Mouse (Mus musculus): Measurements from ENCODE around the gene Skap2. TPM values are rescaled to one million over a fixed set of nuclear protein-coding genes. Genes with fewer than 3 reads are reported as not detected.
A peak's percentile ranks its signal among the peaks of the same experiment; 100 is the strongest.

Skap2 gene
- polyA plus RNA-seq, 1 experiment from 2014 or later, result 15.9 TPM

DNA sequence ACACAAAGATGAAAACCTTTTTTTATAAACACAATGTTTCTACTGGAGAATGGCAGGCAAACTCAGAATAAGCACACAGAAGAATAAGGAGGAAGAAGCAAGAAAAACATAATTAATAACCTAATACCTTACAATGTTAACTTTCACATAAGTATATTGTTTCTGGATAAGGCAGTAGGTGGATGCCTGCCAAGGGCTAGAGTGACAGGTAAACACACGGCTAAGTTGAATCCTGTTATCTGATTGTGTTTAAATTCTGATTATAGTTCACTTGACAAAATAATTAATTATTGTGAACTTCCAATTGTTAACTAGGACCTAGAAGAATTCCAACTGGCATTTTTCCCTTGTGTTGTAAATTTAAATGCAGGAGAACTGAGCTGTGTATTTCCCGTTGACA is 138.3 kb downstream of the Skap2 start:
- ATAC-seq (replicated peaks; ENCODE audit: extremely low read depth, insufficient read depth, low FRiP score), result no peak
- no peak overlapping the region for H3K27ac ChIP-seq (ENCODE audit: low read length)
- no peaks in the 10 kb centered on the region for H3K36me3 ChIP-seq (ENCODE audit: control insufficient read depth, insufficient read depth)
- H3K9ac ChIP-seq (ENCODE audit: low read length), result no peak overlapping the region
- H3K4me3 ChIP-seq (ENCODE audit: low read length), result no peak overlapping the region
- WGBS, result 51% methylated on average over 2 of the region's 2 CpGs
- no peak overlapping the region for H3K4me2 ChIP-seq (ENCODE audit: low read depth, low read length)
- H3K4me1 ChIP-seq (ENCODE audit: control insufficient read depth, insufficient read depth, low read length), result peaks cover 12% of the 10 kb centered on the region
- H3K27me3 ChIP-seq (ENCODE audit: control insufficient read depth, insufficient read depth, low read length), result no peaks in the 10 kb centered on the region
- H3K9me3 ChIP-seq (replicated peaks; ENCODE audit: control insufficient read depth, low read length), result no peaks in the 10 kb centered on the region

DNA sequence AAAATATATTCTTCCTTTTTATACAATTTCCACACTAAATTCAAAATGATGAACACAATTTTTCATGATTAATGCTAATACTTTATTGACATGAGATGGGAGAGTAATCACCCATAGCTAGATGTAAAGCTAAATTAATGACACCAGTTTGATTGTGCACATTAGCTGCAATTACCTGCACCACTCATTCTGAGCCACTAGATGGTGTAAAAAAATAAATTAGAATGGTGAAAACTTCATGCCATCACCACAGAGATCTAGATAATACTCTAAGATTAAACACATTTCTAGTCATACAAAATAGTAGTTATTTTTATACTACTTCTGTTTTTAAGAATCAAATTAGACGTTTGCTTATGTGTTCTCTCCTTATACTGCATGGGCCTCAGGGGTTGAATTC is 141.2 kb downstream of the Skap2 start:
- Histone ChIP-seq H3K36me3 (ENCODE audit: control insufficient read depth, insufficient read depth) (no peaks in the 10 kb centered on the region), H3K4me1 (ENCODE audit: control insufficient read depth, insufficient read depth, low read length) (0 out of 2 replicates have a peak, but pooled peaks cover under 1% of the 10 kb centered on the region), H3K27ac (ENCODE audit: low read length) (no peak overlapping the region), H3K9ac (ENCODE audit: low read length) (no peak overlapping the region), H3K9me3 (replicated peaks; ENCODE audit: control insufficient read depth, low read length) (no peaks in the 10 kb centered on the region), H3K27me3 (ENCODE audit: control insufficient read depth, insufficient read depth, low read length) (no peaks in the 10 kb centered on the region), H3K4me2 (ENCODE audit: low read depth, low read length) (no peak overlapping the region), H3K4me3 (ENCODE audit: low read length) (no peak overlapping the region)
- no peak for ATAC-seq (replicated peaks; ENCODE audit: extremely low read depth, insufficient read depth, low FRiP score)
- WGBS, result 14% methylated on average over 1 of the region's 1 CpGs

DNA sequence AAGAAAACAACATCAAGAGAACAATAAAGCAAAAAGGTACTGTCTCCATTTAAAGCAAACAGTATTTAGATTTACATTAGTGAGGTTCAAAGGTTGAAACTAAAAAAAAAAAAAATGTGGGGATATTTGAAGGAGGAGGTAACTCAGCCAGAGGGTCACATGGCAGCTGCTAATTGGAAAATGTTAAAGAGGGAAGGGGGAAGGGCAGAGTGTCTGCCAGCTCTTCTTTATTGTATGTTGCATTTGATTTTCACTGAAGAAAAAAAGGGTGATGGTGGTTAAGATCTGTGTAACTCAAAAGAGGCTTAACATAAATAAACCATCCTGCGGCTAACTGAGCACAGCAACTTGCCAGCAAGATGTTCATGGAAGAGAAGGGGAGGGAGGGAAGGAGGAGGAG is 142.1 kb downstream of the Skap2 start:
- no peaks in the 10 kb centered on the region for H3K27me3 ChIP-seq (ENCODE audit: control insufficient read depth, insufficient read depth, low read length)
- H3K4me3 ChIP-seq (ENCODE audit: low read length), result no peak overlapping the region
- 80% methylated on average over 1 of the region's 1 CpGs for WGBS

DNA sequence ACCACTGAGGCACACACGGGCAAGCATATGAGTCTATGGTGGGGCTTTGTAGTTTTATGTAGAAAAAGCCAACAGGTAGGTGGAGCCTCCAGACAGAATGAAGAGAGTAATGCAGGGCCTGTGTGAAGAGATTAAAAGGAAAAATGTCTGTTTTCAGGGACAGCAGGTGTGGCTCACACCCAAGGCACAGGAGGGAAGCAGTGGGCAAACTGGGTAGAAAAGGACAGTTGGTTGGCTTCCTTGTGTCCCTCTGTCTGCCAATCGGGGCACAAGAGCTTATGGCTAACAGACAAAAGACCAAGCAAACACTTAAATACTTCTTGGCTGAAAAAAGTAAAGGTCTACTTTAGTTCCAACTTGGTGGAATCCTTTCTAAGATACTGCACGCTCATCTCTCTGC is 145.8 kb downstream of the Skap2 start:
- H3K36me3 ChIP-seq (ENCODE audit: control insufficient read depth, insufficient read depth), result no peaks in the 10 kb centered on the region
- no peaks in the 10 kb centered on the region for H3K27me3 ChIP-seq (ENCODE audit: control insufficient read depth, insufficient read depth, low read length)
- H3K4me1 ChIP-seq (ENCODE audit: control insufficient read depth, insufficient read depth, low read length), result peaks cover 4% of the 10 kb centered on the region
- ATAC-seq (replicated peaks; ENCODE audit: extremely low read depth, insufficient read depth, low FRiP score), result no peak
- no peak overlapping the region for H3K9ac ChIP-seq (ENCODE audit: low read length)
- no peak overlapping the region for H3K27ac ChIP-seq (ENCODE audit: low read length)
- no peak overlapping the region for H3K4me3 ChIP-seq (ENCODE audit: low read length)
- no peak overlapping the region for H3K4me2 ChIP-seq (ENCODE audit: low read depth, low read length)
- WGBS, result 73% methylated on average over 3 of the region's 3 CpGs
- H3K9me3 ChIP-seq (replicated peaks; ENCODE audit: control insufficient read depth, low read length), result no peaks in the 10 kb centered on the region

More for the DNA sequence above, 142.1 kb downstream of the Skap2 start:
- H3K9me3 ChIP-seq (replicated peaks; ENCODE audit: control insufficient read depth, low read length), result no peaks in the 10 kb centered on the region
- ATAC-seq (replicated peaks; ENCODE audit: extremely low read depth, insufficient read depth, low FRiP score), result no peak
- H3K27ac ChIP-seq (ENCODE audit: low read length), result no peak overlapping the region
- no peaks in the 10 kb centered on the region for H3K4me1 ChIP-seq (ENCODE audit: control insufficient read depth, insufficient read depth, low read length)
- no peaks in the 10 kb centered on the region for H3K36me3 ChIP-seq (ENCODE audit: control insufficient read depth, insufficient read depth)
- H3K9ac ChIP-seq (ENCODE audit: low read length), result no peak overlapping the region
- no peak overlapping the region for H3K4me2 ChIP-seq (ENCODE audit: low read depth, low read length)

GRCm38 (mm10) chr6:51863508-51863907 is 148.8 kb downstream of the Skap2 start:
- Histone ChIP-seq H3K36me3 (ENCODE audit: control insufficient read depth, insufficient read depth) (no peaks in the 10 kb centered on the region), H3K9me3 (replicated peaks; ENCODE audit: control insufficient read depth, low read length) (no peaks in the 10 kb centered on the region), H3K9ac (ENCODE audit: low read length) (no peak overlapping the region), H3K4me1 (ENCODE audit: control insufficient read depth, insufficient read depth, low read length) (peaks cover 7% of the 10 kb centered on the region), H3K27me3 (ENCODE audit: control insufficient read depth, insufficient read depth, low read length) (no peaks in the 10 kb centered on the region), H3K27ac (ENCODE audit: low read length) (no peak overlapping the region), H3K4me2 (ENCODE audit: low read depth, low read length) (no peak overlapping the region), H3K4me3 (ENCODE audit: low read length) (no peak overlapping the region)
- WGBS, result 41% methylated on average over 4 of the region's 4 CpGs
- no peak for ATAC-seq (replicated peaks; ENCODE audit: extremely low read depth, insufficient read depth, low FRiP score)

GRCm38 (mm10) chr6:51860300-51860699 is 152.0 kb downstream of the Skap2 start:
- H3K4me2 ChIP-seq (ENCODE audit: low read depth, low read length), result no peak overlapping the region
- H3K27me3 ChIP-seq (ENCODE audit: control insufficient read depth, insufficient read depth, low read length), result no peaks in the 10 kb centered on the region
- WGBS, result 13% methylated on average over 8 of the region's 8 CpGs
- ATAC-seq (replicated peaks; ENCODE audit: extremely low read depth, insufficient read depth, low FRiP score), result no peak
- H3K27ac ChIP-seq (ENCODE audit: low read length), result no peak overlapping the region
- no peaks in the 10 kb centered on the region for H3K36me3 ChIP-seq (ENCODE audit: control insufficient read depth, insufficient read depth)
- H3K9ac ChIP-seq (ENCODE audit: low read length), result no peak overlapping the region
- H3K4me3 ChIP-seq (ENCODE audit: low read length), result no peak overlapping the region
- H3K9me3 ChIP-seq (replicated peaks; ENCODE audit: control insufficient read depth, low read length), result no peaks in the 10 kb centered on the region
- H3K4me1 ChIP-seq (ENCODE audit: control insufficient read depth, insufficient read depth, low read length), result peaks cover 7% of the 10 kb centered on the region

GRCm38 (mm10) chr6:51857821-51858220 is 154.5 kb downstream of the Skap2 start:
- peaks cover 3% of the 10 kb centered on the region; the same call in 1 of the 2 replicates for H3K4me1 ChIP-seq (ENCODE audit: control insufficient read depth, insufficient read depth, low read length)
- peak overlapping the region; percentile 42 for H3K4me2 ChIP-seq (ENCODE audit: low read depth, low read length)
- H3K36me3 ChIP-seq (ENCODE audit: control insufficient read depth, insufficient read depth), result no peaks in the 10 kb centered on the region
- no peaks in the 10 kb centered on the region for H3K9me3 ChIP-seq (replicated peaks; ENCODE audit: control insufficient read depth, low read length)
- H3K27ac ChIP-seq (ENCODE audit: low read length), result no peak overlapping the region
- peak overlapping the region; percentile 44; the same call in 1 of the 2 replicates for H3K9ac ChIP-seq (ENCODE audit: low read length)
- under 1% methylated on average over 11 of the region's 11 CpGs for WGBS
- H3K27me3 ChIP-seq (ENCODE audit: control insufficient read depth, insufficient read depth, low read length), result no peaks in the 10 kb centered on the region
- peak; percentile 97 for ATAC-seq (replicated peaks; ENCODE audit: extremely low read depth, insufficient read depth, low FRiP score)
- H3K4me3 ChIP-seq (ENCODE audit: low read length), result no peak overlapping the region

DNA sequence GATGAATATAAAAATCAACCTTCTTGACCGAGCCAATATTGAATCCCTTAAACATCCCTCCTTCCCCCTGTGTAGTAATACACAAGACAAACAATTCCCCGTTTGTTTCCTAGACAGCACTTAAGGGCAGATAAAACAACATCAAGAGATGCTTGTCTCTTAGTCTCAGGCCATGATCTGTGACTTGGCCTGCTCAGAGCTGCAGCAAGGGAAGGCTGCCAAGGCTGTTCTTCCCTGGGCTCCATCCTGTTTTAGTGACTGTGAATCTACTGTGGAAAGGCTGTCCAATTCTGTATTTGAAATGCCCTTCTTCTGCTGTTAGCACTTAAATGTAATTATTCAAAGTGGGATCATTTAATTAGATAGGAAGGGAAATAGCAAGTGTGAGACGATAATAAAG is 159.1 kb downstream of the Skap2 start:
- H3K27me3 ChIP-seq (ENCODE audit: control insufficient read depth, insufficient read depth, low read length), result 0 out of 2 replicates have a peak, but pooled peaks cover 3% of the 10 kb centered on the region
- H3K4me2 ChIP-seq (ENCODE audit: low read depth, low read length), result no peak overlapping the region
- no peak overlapping the region for H3K9ac ChIP-seq (ENCODE audit: low read length)
- 71% methylated on average over 3 of the region's 3 CpGs for WGBS
- H3K9me3 ChIP-seq (replicated peaks; ENCODE audit: control insufficient read depth, low read length), result no peaks in the 10 kb centered on the region
- H3K36me3 ChIP-seq (ENCODE audit: control insufficient read depth, insufficient read depth), result no peaks in the 10 kb centered on the region
- H3K27ac ChIP-seq (ENCODE audit: low read length), result no peak overlapping the region
- no peak for ATAC-seq (replicated peaks; ENCODE audit: extremely low read depth, insufficient read depth, low FRiP score)
- no peak overlapping the region for H3K4me3 ChIP-seq (ENCODE audit: low read length)
- H3K4me1 ChIP-seq (ENCODE audit: control insufficient read depth, insufficient read depth, low read length), result peaks cover 4% of the 10 kb centered on the region

DNA sequence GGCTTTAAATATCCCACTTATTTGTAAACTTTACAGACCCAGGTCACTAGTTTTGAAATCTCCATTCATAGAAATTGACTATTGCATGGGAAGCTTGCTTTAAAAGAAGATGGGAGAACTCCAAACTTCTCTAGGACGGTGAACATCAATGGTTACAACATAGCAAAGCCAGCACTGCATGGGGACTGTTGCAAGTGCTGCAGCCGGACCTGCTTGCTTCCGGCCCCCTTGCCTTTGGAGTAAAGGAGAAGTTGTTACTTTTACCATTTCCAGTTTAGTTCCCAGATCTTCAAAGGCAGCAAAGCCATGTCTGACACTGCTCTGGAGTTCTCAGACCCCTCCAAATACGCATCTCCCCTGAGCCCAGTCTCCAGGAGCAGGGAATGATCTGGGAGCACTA is 159.7 kb downstream of the Skap2 start:
- no peak overlapping the region for H3K4me3 ChIP-seq (ENCODE audit: low read length)
- no peak overlapping the region for H3K4me2 ChIP-seq (ENCODE audit: low read depth, low read length)
- H3K9me3 ChIP-seq (replicated peaks; ENCODE audit: control insufficient read depth, low read length), result no peaks in the 10 kb centered on the region
- no peak overlapping the region for H3K27ac ChIP-seq (ENCODE audit: low read length)
- no peak overlapping the region for H3K9ac ChIP-seq (ENCODE audit: low read length)
- H3K4me1 ChIP-seq (ENCODE audit: control insufficient read depth, insufficient read depth, low read length), result peaks cover 4% of the 10 kb centered on the region
- H3K36me3 ChIP-seq (ENCODE audit: control insufficient read depth, insufficient read depth), result no peaks in the 10 kb centered on the region
- 66% methylated on average over 4 of the region's 4 CpGs for WGBS
- no peak for ATAC-seq (replicated peaks; ENCODE audit: extremely low read depth, insufficient read depth, low FRiP score)
- H3K27me3 ChIP-seq (ENCODE audit: control insufficient read depth, insufficient read depth, low read length), result 0 out of 2 replicates have a peak, but pooled peaks cover 3% of the 10 kb centered on the region
